Mouse (Mus musculus) heart, embryonic 13.5 days (tissue): ENCODE data around the gene Crlf1. TPM values are rescaled to one million over a fixed set of nuclear protein-coding genes. Genes with fewer than 3 reads are reported as not detected.

Source experiments
- ATAC-seq: fragments of 200-750 bp; cut with Nextera tagmentation; 2 replicates; pipeline ENCODE4 v1.8.0; 2017; ENCODE audit warnings: moderate TSS enrichment; ENCODE audit not compliant: insufficient number of reproducible peaks, low FRiP score, low TSS enrichment; ENCODE audit errors: extremely low read depth
- H3K27ac ChIP-seq: fragments of 300-500 bp; sonication (generic); replicated peaks from 2 replicates; pipeline ENCODE4 v1.5.1; 2015; ENCODE audit warnings: moderate library complexity, mild to moderate bottlenecking, inconsistent platforms
- H3K27me3 ChIP-seq: fragments of 300-500 bp; sonication (generic); replicated peaks from 2 replicates; pipeline ENCODE4 v1.6.1; 2015; ENCODE audit warnings: mild to moderate bottlenecking, inconsistent platforms
- H3K36me3 ChIP-seq: fragments of 300-500 bp; sonication (generic); 2 replicates; pipeline ENCODE4 v1.6.1; 2015; ENCODE audit warnings: mild to moderate bottlenecking, inconsistent platforms
- H3K4me1 ChIP-seq: fragments of 300-500 bp; sonication (generic); 2 replicates; pipeline ENCODE4 v1.6.1; 2015; ENCODE audit warnings: inconsistent platforms
- H3K4me2 ChIP-seq: fragments of 300-500 bp; sonication (generic); 2 replicates; pipeline ENCODE4 v1.6.1; 2015; ENCODE audit warnings: inconsistent platforms, mild to moderate bottlenecking, moderate library complexity
- H3K4me3 ChIP-seq: fragments of 300-500 bp; sonication (generic); 2 replicates; pipeline ENCODE4 v1.5.1; 2015; ENCODE audit warnings: moderate library complexity, mild to moderate bottlenecking, inconsistent platforms
- H3K9ac ChIP-seq: fragments of 300-500 bp; sonication (generic); 2 replicates; pipeline ENCODE4 v1.6.1; 2015; ENCODE audit warnings: inconsistent platforms, mild to moderate bottlenecking, moderate library complexity
- H3K9me3 ChIP-seq: fragments of 300-500 bp; sonication (generic); 2 replicates; pipeline ENCODE4 v1.6.1; 2016; ENCODE audit warnings: inconsistent platforms
- WGBS: fragments of 180-500 bp; shearing (Covaris S2); methylation state at CpG from one replicate; pipeline ENCODE4 v1.1.7; 2015; ENCODE audit warnings: mixed read lengths; 5-methylcytosine and 5-hydroxymethylcytosine counted together
- polyA plus RNA-seq: library from polyadenylated mRNA; unstranded; fragments of >200 nt; fragmentation: Nextera tagmentation; extraction: Ambion mirVana; gene quantifications from 2 replicates; pipeline ENCODE4 v1.2.1, GENCODE M21; 2015

Gene Crlf1
- polyA plus RNA-seq: 3.7 and 5.5 TPM in 2 replicates

GRCm38 (mm10) chr8:70492664-70493640 is at the start of gene Crlf1:
Gene Crlf1 (plus strand): TSS chr8:70493158.
- H3K4me1 ChIP-seq: peaks cover 62% of the 10 kb centered on the region
- H3K27ac ChIP-seq: no peak within 1 kb of the TSS
- under 1% methylated on average over 92 of the region's 93 CpGs for WGBS

GRCm38 (mm10) chr8:70443326-70443725 is 49.6 kb upstream of the Crlf1 start:
- peaks cover 16% of the 10 kb centered on the region; the same call in 1 of the 2 replicates for H3K27me3 ChIP-seq
- 64% methylated on average over 4 of the region's 4 CpGs for WGBS
- no peaks in the 10 kb centered on the region for H3K9me3 ChIP-seq
- no peaks in the 10 kb centered on the region for H3K36me3 ChIP-seq
- peaks cover 20% of the 10 kb centered on the region for H3K4me1 ChIP-seq
- no peak overlapping the region for H3K4me3 ChIP-seq
- H3K27ac ChIP-seq: peak overlapping the region; percentile 53
- no peak for ATAC-seq
- H3K9ac ChIP-seq: no peak overlapping the region
- H3K4me2 ChIP-seq: no peak overlapping the region

More at GRCm38 (mm10) chr8:70492664-70493640, at the start of gene Crlf1:
- peaks cover 100% of the 10 kb centered on the region for H3K27me3 ChIP-seq
- H3K4me3 ChIP-seq: peak within 1 kb of the TSS; percentile 49
- H3K9me3 ChIP-seq: no peaks in the 10 kb centered on the region
- peak within 1 kb of the TSS; percentile 70 for H3K9ac ChIP-seq
- H3K36me3 ChIP-seq: no peaks in the 10 kb centered on the region
- peak within 1 kb of the TSS; percentile 72 for H3K4me2 ChIP-seq
- ATAC-seq: no peak

- Histone ChIP-seq H3K4me2 (no peak overlapping the region), H3K4me3 (no peak overlapping the region), H3K9me3 (no peaks in the 10 kb centered on the region), H3K36me3 (peaks cover 15% of the 10 kb centered on the region), H3K9ac (no peak overlapping the region), H3K4me1 (peaks cover 20% of the 10 kb centered on the region), H3K27ac (no peak overlapping the region), H3K27me3 (peaks cover 17% of the 10 kb centered on the region; the same call in 1 of the 2 replicates)
- no peak for ATAC-seq
- 72% methylated on average over 1 of the region's 1 CpGs for WGBS
Measured at GRCm38 (mm10) chr8:70445988-70446387, 47.0 kb upstream of the Crlf1 start.

- no peak for ATAC-seq
- Histone ChIP-seq H3K9me3 (no peaks in the 10 kb centered on the region), H3K27ac (peak overlapping the region; percentile 20), H3K36me3 (peaks cover 30% of the 10 kb centered on the region), H3K4me2 (no peak overlapping the region), H3K4me1 (peaks cover 32% of the 10 kb centered on the region), H3K4me3 (no peak overlapping the region), H3K9ac (0 out of 2 replicates have a peak overlapping the region, but pooled peaks have one; percentile 37), H3K27me3 (peaks cover 31% of the 10 kb centered on the region)
- WGBS: 53% methylated on average over 19 of the region's 19 CpGs
Measured at GRCm38 (mm10) chr8:70447639-70448420, 45.1 kb upstream of the Crlf1 start.

GRCm38 (mm10) chr8:70452196-70452966 is 40.6 kb upstream of the Crlf1 start:
- Histone ChIP-seq H3K36me3 (peaks cover 30% of the 10 kb centered on the region), H3K9me3 (no peaks in the 10 kb centered on the region), H3K9ac (0 out of 2 replicates have a peak overlapping the region, but pooled peaks have one; percentile 70), H3K4me1 (peaks cover 53% of the 10 kb centered on the region), H3K27ac (no peak overlapping the region), H3K4me2 (peak overlapping the region; percentile 22), H3K27me3 (peaks cover 21% of the 10 kb centered on the region), H3K4me3 (no peak overlapping the region)
- WGBS: 38% methylated on average over 52 of the region's 52 CpGs
- no peak for ATAC-seq

GRCm38 (mm10) chr8:70453852-70454251 is 39.1 kb upstream of the Crlf1 start:
- H3K9me3 ChIP-seq: no peaks in the 10 kb centered on the region
- no peak overlapping the region for H3K4me3 ChIP-seq
- peak overlapping the region; percentile 75 for H3K27ac ChIP-seq
- H3K9ac ChIP-seq: peak overlapping the region; percentile 70
- H3K4me1 ChIP-seq: peaks cover 43% of the 10 kb centered on the region
- H3K4me2 ChIP-seq: no peak overlapping the region
- WGBS: 46% methylated on average over 5 of the region's 5 CpGs
- H3K27me3 ChIP-seq: peaks cover 21% of the 10 kb centered on the region
- ATAC-seq: no peak
- peaks cover 30% of the 10 kb centered on the region for H3K36me3 ChIP-seq

- Histone ChIP-seq H3K9ac (0 out of 2 replicates have a peak overlapping the region, but pooled peaks have one; percentile 3), H3K9me3 (peaks cover 3% of the 10 kb centered on the region; the same call in 1 of the 2 replicates), H3K4me1 (peaks cover 54% of the 10 kb centered on the region), H3K27ac (no peak overlapping the region), H3K27me3 (peaks cover 7% of the 10 kb centered on the region; the same call in 1 of the 2 replicates), H3K4me2 (no peak overlapping the region), H3K36me3 (peaks cover 15% of the 10 kb centered on the region), H3K4me3 (no peak overlapping the region)
- no peak for ATAC-seq
- WGBS: 96% methylated on average over 1 of the region's 1 CpGs
Measured at GRCm38 (mm10) chr8:70456996-70457395, 36.0 kb upstream of the Crlf1 start.

- Histone ChIP-seq H3K9me3 (peaks cover 3% of the 10 kb centered on the region; the same call in 1 of the 2 replicates), H3K4me1 (peaks cover 52% of the 10 kb centered on the region), H3K4me3 (no peak overlapping the region), H3K27me3 (0 out of 2 replicates have a peak, but pooled peaks cover 1% of the 10 kb centered on the region), H3K36me3 (peaks cover 9% of the 10 kb centered on the region; the same call in 1 of the 2 replicates), H3K4me2 (no peak overlapping the region), H3K27ac (no peak overlapping the region), H3K9ac (no peak overlapping the region)
- WGBS: 87% methylated on average over 6 of the region's 6 CpGs
- no peak for ATAC-seq
Measured at GRCm38 (mm10) chr8:70457882-70458281, 35.1 kb upstream of the Crlf1 start.

- Histone ChIP-seq H3K36me3 (peaks cover 9% of the 10 kb centered on the region; the same call in 1 of the 2 replicates), H3K4me2 (no peak overlapping the region), H3K27me3 (no peaks in the 10 kb centered on the region), H3K9ac (no peak overlapping the region), H3K27ac (no peak overlapping the region), H3K9me3 (peaks cover 3% of the 10 kb centered on the region; the same call in 1 of the 2 replicates), H3K4me1 (peaks cover 49% of the 10 kb centered on the region), H3K4me3 (no peak overlapping the region)
- ATAC-seq: no peak
- 59% methylated on average over 3 of the region's 3 CpGs for WGBS
Measured at GRCm38 (mm10) chr8:70458462-70458861, 34.5 kb upstream of the Crlf1 start.

GRCm38 (mm10) chr8:70459636-70460035 is 33.3 kb upstream of the Crlf1 start:
- no peaks in the 10 kb centered on the region for H3K27me3 ChIP-seq
- no peak overlapping the region for H3K9ac ChIP-seq
- peaks cover 3% of the 10 kb centered on the region; the same call in 1 of the 2 replicates for H3K9me3 ChIP-seq
- no peak overlapping the region for H3K27ac ChIP-seq
- peaks cover 40% of the 10 kb centered on the region for H3K4me1 ChIP-seq
- H3K4me3 ChIP-seq: no peak overlapping the region
- 91% methylated on average over 2 of the region's 2 CpGs for WGBS
- H3K4me2 ChIP-seq: no peak overlapping the region
- no peak for ATAC-seq
- peaks cover 9% of the 10 kb centered on the region; the same call in 1 of the 2 replicates for H3K36me3 ChIP-seq
